Mouse (Mus musculus): ENCODE data around the gene Pik3r1.

DNA sequence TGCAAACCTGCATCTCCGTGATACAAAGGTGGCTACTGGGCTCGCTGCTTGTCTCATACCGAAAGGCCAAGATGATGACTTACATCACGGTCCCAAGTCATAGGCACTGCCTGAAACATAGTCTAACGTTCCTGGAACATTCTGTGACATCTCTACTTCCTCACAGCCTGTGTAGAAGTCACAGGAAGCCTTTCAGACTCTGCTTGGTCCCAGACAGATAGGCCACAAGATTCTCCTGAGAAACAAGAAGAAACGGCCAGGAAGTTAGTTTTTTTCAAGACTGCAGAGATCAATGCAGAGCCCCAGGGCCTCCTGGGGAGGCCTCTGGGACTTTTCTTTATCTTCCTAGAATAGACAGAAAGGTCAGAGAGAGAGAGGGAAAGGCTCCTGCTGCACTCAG, 29.0 kb upstream of the Pik3r1 start:
- TF ChIP-seq POLR2A (IDR thresholded peaks at IDR 0.05; ENCODE audit: low read depth, low read length) = no peak
- TF ChIP-seq CTCF (IDR thresholded peaks at IDR 0.05; ENCODE audit: extremely low read depth, insufficient read depth, insufficient read length, insufficient replicate concordance) = no peak

Measured in spleen, adult 2 months (tissue).